Mouse (Mus musculus): ENCODE results near the gene Gpc4.
A peak's percentile ranks its signal among the peaks of the same experiment; 100 is the strongest.

Gpc4 gene

DNA sequence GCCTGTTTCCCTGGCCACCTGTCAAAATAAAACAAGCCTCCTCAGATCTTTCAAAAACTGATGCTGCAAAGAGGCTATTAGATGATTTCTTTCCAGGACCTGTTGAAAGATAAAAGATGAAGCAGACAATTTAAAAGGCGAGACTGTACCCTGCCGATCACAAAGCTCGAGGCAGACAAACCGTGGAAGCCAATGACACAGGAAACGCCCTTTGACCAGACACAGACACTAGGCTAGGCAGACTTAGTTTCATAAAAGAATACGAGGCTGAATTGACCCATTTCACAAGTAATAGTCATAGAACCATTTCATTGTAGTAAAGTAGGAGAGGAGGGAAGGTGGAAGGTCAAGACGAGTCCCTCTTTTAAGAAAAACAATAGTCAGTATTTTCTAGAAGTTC lies 20.6 kb downstream of the Gpc4 start:
- DNase-seq = no peak

GRCm38 (mm10) chrX:52140316-52140715 lies 24.7 kb downstream of the Gpc4 start:
- DNase-seq = no peak

DNA sequence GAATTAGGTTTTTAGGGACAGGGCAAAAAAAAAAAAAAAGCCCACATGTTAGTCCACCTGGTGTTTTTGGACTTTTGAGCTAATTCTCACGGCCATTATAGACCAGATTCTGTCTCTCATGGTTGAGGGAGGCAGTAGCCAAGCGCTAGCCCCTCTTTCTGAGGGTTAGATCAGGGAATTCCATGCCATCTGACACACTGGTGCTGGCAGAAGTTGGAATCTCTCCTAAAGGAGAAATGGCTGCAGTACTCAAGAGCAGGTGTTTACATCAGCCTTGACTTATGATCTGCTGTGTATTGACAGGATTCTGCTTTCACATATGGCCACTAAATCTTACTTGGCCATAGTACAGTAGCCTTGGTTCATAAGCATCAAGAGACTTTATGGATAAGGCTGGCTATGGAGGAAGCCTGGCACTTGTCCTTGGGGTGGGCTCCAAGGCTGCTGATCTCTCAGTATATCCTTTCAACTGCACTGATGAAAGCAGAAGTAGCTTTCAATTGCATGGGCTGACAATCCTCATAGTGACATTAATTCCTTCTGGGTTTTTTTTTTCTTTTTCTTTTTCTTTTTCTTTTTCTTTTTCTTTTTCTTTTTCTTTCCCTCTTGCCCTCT lies 26.5 kb downstream of the Gpc4 start:
- no peak for DNase-seq

DNA sequence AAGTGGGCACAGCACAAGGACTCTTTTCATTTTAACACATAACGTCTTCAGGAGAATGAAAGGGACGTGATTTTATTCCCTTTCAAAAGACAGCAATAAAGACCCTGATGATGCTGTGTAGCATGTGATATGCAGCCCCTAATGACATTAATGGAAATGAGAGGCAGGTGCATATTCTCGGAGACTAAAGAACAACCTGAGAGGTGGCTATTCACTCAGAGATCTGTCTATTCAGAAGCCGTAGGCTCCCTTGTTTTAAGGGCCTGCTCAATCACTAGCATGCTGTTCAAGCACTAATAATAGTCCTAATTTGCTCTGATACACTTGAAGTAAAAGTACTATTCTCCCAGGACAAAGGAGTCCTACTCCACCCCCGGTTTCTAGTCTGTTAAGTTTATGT lies 27.0 kb downstream of the Gpc4 start:
- DNase-seq = no peak

GRCm38 (mm10) chrX:52136525-52136924 lies 28.5 kb downstream of the Gpc4 start:
- no peak for DNase-seq

DNA sequence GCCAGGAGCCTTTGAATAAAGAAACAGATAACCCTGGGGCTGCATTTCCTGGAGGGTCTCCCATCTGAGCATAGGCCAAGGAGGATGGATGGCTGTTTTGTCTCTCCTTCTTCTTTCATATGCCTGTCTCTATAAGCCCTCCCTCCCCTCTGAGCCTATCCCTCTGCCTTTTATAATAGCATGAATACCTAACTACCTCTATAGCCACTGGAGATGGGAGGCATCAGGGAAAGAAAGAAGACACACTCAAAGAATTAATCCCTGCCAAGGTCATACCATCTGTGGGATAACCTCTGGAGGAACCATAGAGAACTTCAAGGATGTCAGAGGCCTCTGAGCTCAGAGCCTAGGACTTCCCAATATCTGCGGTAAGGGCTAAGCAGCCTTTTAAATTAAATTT lies 35.4 kb downstream of the Gpc4 start:
- DNase-seq = no peak

DNA sequence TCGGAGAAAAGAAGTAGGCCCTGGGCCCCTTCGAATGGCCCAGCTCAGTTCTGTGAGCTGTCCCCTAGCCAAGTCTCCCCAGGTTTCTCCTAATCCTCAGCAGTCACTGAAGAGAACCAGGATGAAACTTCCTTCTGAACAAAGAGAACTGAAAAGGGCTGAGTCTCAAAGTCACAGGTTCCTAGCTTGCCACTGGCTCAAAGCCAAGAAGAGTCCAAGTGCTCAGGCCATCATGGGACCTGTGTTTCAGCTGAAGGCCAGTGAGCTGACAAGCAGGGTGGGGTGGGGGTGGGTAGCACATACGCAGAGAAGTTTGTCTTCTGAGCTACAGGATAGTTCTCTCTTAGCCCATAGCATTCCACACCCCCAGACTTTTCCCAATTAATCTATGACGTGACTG lies 36.3 kb downstream of the Gpc4 start:
- no peak for DNase-seq

DNA sequence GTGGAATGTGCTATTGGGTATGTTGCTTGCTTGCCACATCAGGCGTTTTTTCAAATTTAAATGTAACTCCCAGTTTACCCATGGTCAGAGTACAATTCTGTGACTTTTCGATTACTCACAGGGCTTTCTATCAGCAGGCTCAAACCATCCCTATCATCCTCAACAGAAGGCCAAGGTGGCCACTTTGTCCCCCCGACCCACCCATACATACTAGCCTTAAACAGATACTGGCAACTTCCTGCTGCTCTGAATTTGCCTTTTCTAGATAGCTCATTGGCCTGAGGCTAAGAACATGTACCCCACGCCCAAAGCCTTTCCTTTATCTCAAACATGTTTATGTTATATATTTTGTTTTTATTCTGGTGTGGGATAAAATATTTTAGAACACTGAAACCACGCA lies 51.4 kb downstream of the Gpc4 start:
- DNase-seq = no peak

- no peak for DNase-seq
Measured at GRCm38 (mm10) chrX:52109663-52110062, 55.4 kb downstream of the Gpc4 start.

- DNase-seq = no peak
Measured at GRCm38 (mm10) chrX:52108966-52109365, 56.1 kb downstream of the Gpc4 start.

DNA sequence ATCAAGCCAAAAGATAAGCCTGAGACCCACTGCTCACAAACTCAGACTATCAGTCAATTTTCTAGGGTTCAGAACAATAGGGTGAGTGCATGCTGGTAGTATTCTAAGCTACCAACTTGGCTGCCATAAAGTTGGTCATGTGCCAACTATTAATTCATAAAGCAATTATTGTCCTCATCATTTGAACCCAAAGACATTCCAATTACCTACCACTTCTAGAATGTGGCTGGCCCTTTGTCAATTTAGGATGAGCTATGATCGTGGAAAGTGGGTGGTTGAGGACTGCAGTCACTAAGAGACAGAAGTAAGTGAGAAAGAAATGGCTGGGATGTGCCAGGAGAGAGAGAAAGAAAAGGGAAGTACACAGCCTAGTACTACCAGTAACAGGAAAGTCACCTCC lies 61.3 kb downstream of the Gpc4 start:
- DNase-seq = no peak

DNA sequence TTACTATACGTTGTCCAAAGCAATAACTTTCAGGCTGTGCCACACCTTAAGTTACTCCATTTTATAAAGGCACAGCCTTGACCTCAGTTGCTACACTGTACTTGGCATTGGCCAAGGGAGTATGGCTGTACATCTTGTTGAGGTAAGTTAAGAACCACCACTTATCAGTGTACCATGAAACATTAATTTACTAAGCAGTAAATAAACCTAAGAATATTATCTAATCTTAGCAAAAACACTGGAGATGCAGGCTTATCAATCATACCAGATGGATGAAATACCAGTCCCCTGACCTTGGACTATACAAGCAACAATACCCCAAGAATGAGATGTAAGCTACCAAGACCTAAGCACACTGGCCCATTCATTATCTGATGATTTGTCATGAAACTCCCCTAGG lies 63.1 kb downstream of the Gpc4 start:
- no peak for DNase-seq

DNA sequence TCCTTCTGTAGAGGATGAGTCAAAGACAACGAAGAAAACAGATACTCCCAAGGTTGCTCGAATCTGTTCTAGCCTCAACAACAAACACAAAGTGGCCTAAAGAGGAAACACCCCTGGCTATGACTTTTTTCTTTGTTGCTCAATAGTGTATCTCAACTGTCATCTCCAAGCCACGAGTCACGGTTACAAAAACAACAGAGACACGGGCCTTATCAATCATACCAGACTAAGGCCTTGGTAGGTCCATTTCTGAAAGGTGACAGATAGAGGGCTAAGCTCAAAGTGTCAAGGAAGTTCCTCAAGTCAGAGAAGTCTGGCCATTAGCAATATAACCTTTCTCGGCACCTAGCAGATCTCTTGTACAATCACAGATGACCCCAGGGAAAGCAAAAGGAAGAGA lies 63.6 kb downstream of the Gpc4 start:
- no peak for DNase-seq

DNA sequence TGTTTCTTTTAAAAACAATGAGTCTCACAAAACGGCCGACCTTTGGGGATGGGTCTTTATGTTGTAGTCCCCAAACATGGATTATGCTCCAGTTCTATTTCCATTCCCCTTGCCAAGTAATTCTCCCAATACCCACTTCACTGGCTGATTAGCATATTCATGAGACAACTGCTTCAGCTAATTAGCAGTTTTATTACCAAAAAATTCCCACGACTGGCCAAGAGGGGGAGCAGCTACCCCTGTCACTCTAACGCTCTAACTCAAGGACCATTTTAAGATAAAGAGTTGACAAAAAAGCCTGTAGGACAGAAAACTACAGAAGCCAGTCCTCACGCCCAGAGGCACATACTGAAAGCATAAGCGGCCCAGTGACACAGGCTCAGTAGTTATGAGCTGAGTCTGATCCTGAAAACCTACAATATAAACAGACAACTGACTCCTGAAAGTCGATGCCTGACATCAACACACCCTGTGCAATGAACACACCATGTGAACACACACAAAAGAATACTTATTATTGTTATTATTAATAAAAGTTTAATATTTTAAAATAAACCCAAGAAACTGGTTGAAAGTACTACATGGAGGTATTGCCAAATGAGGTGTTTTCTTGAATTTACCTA lies 77.2 kb downstream of the Gpc4 start:
- DNase-seq = peak; percentile 6

GRCm38 (mm10) chrX:52086885-52087573 lies 78.0 kb downstream of the Gpc4 start:
- no peak for DNase-seq

DNA sequence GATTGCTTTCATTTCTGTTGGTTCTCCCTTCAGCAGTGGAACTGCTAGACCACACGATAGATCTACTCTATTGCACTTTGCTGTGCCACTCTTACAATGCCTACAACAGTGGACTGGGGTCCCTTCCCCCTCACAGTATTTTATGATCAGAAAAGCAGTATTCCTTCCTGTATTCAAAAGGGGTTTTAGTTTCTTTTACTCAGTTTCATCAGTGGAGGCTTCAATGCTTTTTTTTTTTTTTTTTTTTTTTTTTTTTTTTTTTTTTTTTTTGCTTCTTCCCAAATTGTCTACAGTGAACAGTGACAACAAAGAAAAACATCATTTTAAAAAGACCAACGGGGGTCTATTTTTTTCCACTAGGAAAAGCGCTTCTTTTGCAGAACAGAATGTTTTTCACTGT lies 81.5 kb downstream of the Gpc4 start:
- DNase-seq = no peak

DNA sequence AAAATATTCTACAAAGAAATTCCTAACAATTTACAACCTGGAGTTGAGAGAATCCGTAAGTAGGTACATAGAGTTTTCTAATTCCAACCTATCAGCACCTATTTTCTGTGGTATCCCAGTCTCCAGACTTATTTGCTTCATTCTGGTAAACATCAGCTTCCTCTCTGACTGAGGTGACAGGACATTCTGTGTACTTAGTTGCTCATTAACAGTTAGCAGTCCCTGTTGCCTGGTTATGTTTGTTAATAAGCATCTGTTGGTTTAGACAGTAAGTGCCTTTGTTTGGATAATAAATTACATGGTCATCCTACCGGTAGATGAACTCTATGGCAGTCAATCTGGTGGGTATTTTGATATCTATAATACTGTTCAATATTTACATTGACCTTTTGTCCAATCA lies 92.6 kb downstream of the Gpc4 start:
- no peak for DNase-seq

- DNase-seq = peak; percentile 18
Measured at GRCm38 (mm10) chrX:52053416-52053815, 111.6 kb downstream of the Gpc4 start.

GRCm38 (mm10) chrX:52052011-52052410 lies 113.0 kb downstream of the Gpc4 start:
- peak; percentile 30 for DNase-seq

DNA sequence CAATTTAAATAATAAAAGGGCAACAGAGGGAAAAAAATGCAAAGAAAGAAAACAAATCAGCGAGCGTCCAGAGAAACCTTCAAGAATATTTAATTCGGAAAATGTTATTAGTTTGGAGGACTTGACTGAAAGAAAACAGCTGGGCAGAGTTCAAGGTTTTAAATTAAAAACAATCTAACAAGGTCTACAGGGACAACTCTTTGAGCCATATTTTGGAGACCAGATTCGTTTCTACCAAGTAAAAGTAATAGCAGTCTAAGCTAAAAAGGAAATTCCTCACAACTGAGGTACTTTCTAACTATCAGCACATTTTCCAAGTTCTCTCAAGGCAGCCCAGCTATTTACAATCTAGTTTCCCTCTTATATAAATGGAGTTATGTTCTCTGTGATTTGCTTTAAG lies 114.1 kb downstream of the Gpc4 start:
- no peak for DNase-seq

DNA sequence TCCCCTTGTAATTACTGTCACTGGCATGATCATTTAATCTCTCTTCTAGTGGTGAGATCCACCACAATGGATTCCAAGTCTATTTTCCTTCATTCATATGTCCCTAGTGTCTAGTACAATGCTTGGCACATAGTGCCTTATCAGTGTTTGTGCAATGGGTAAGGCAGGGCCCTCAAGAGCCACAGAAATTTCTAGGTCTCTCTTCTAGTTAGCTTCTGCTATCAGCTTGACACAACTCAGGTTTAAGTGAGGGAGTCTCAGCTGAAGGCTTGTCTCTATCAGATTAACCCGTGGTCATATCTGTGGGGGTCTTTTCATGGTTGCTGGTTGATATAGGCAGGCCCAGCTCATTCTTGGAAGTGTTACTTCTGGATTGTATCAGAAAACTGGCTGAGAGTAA lies 125.2 kb downstream of the Gpc4 start:
- DNase-seq = no peak

DNA sequence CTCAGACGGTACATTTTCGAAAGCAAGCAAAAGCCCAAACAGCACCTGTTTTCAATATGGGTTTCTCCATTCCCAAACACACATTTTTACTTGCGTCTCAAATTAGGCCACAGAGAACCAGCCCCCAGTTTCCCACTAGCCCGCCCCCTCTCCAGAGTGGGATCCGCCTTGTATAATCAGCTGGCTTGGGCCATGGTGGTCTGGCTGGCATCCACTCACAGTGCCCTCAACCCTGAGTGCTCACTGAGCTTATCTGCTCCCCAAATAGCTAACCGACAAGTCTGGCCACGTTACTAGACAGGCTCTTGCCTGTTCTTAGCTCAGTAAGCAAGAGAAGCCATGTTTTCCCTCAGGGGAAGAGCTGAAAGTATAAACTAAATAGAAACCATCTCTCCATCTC lies 134.9 kb downstream of the Gpc4 start:
- no peak for DNase-seq

- DNase-seq = no peak
Measured at GRCm38 (mm10) chrX:52017660-52018059, 147.4 kb downstream of the Gpc4 start.

Data from lung, postnatal 36 days (tissue).